Mouse (Mus musculus): ENCODE measurements around the gene Pdha1.

DNA sequence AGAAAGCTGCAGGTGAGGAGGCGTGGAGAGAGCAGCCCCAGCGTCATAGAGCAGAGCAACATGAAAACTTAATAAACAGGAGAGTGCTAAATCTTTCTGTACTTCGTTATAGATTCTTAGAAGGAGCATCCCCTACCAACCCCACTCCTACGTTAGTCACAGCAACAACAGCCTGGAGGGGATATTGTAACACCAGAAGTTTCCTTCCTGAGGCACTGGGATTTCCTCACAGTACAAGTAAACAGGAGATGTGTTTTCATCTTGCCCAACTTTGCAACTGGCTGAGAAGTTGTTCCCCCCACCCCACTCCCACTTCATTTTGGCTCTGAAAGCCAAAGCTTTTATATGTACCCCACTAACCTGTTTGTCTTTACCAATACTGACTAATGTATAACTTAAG is 30.4 kb downstream of the Pdha1 start:
- TF ChIP-seq TAL1 (IDR thresholded peaks at IDR 0.05; ENCODE audit: low read length) (no peak), GATA1 (IDR thresholded peaks at IDR 0.05; ENCODE audit: low read length) (no peak)
